Mouse (Mus musculus) embryonic fibroblast, embryonic 13.5 days (primary cell): ENCODE results near the gene Tcirg1. TPM values are rescaled to one million over a fixed set of nuclear protein-coding genes. Genes with fewer than 3 reads are reported as not detected.

ENCODE experiments used
- H3K27ac ChIP-seq: 2 replicates; pipeline ENCODE4 v1.5.1; 2012; ENCODE audit warnings: low read length, control low read depth, inconsistent platforms; ENCODE audit not compliant: insufficient read depth
- H3K4me1 ChIP-seq: 2 replicates; pipeline ENCODE4 v1.6.1; 2011; ENCODE audit warnings: low read length; ENCODE audit not compliant: control insufficient read depth, insufficient read depth
- H3K4me3 ChIP-seq: 2 replicates; pipeline ENCODE4 v1.5.1; 2011; ENCODE audit warnings: mild to moderate bottlenecking, control low read depth, low read length; ENCODE audit not compliant: insufficient read depth
- CTCF ChIP-seq: IDR thresholded peaks from 2 replicates; pipeline ENCODE4 v1.5.1; 2011; ENCODE audit warnings: mild to moderate bottlenecking, control low read depth, low read length, moderate library complexity, borderline replicate concordance; ENCODE audit not compliant: insufficient read depth
- POLR2A ChIP-seq: IDR thresholded peaks from 2 replicates; pipeline ENCODE4 v1.6.1; 2011; ENCODE audit warnings: low read depth, mild to moderate bottlenecking, control low read depth, low read length, moderate library complexity
- polyA plus RNA-seq: library from polyadenylated mRNA; stranded (reverse); fragments of >200 nt; gene quantifications from 2 replicates; pipeline ENCODE4 v1.2.4, GENCODE M21; 2011; ENCODE audit warnings: low read depth; ENCODE audit not compliant: missing spikeins, insufficient read length

Tcirg1 gene
- polyA plus RNA-seq, 1 experiment: 56.8 TPM

- no peaks in the 10 kb centered on the region for H3K4me1 ChIP-seq
- no peak overlapping the region for H3K27ac ChIP-seq
- no peak overlapping the region for H3K4me3 ChIP-seq
- TF ChIP-seq POLR2A: no peak
Observed at GRCm38 (mm10) chr19:3942986-3943735, 36.2 kb upstream of the Tcirg1 start.

GRCm38 (mm10) chr19:3942315-3942714 is 35.4 kb upstream of the Tcirg1 start:
- Histone ChIP-seq H3K4me3 (no peak overlapping the region), H3K27ac (no peak overlapping the region), H3K4me1 (no peaks in the 10 kb centered on the region)
- TF ChIP-seq POLR2A (no peak), CTCF (no peak)

- H3K27ac ChIP-seq: no peak overlapping the region
Observed at GRCm38 (mm10) chr19:3935896-3936850, 29.2 kb upstream of the Tcirg1 start.

DNA sequence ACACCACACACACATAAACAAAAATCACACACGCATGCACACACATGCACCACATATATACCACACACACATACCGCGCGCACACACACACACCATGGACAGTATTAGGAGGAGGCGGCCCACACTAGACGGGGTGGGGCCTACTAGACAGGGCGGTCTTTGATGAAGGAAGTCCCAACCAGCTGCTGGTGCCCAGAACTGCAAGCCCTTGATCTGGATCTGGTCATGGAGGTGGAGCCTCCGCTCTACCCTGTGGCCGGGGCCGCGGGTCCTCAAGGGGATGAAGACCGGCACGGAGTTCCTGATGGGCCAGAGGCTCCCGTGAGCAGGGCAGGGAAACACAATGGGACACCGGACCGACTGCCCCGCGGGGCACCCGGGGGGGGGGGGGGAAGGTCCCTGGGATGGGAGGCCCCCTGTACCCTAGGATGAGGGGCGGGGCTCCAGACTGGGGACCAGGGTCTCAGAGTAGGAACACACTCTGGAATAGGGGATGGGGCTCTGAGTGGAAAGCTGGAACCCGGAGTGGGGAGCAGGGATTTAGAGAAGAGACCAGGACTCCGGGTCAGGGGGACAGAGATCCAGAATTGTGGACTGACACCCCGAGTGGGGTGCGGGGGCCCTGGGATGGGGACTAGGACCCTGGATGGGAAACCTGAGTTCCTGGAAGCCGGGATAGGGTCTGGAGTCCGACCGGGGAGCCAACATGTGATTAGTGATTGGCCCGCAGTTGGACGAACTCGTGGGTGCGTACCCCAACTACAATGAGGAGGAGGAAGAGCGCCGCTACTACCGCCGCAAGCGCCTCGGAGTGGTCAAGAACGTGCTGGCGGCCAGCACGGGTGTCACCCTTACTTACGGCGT is 28.3 kb upstream of the Tcirg1 start, which contains the start of gene Unc93b1:
Gene Unc93b1 (plus strand): TSS at position 155 of the 864 bp plus-strand sequence.
- no peak for TF ChIP-seq CTCF
- TF ChIP-seq POLR2A: peak; percentile 67
- peak within 1 kb of the TSS; percentile 40 for H3K4me3 ChIP-seq
- no peak within 1 kb of the TSS for H3K27ac ChIP-seq
- H3K4me1 ChIP-seq: peaks cover under 1% of the 10 kb centered on the region; the same call in 1 of the 2 replicates

More at GRCm38 (mm10) chr19:3935896-3936850, 29.2 kb upstream of the Tcirg1 start:
- TF ChIP-seq CTCF: no peak
- TF ChIP-seq POLR2A: 0 out of 2 replicates have a peak, but pooled peaks have one; percentile 43
- Histone ChIP-seq H3K4me1 (no peaks in the 10 kb centered on the region), H3K4me3 (peak overlapping the region; percentile 40)

DNA sequence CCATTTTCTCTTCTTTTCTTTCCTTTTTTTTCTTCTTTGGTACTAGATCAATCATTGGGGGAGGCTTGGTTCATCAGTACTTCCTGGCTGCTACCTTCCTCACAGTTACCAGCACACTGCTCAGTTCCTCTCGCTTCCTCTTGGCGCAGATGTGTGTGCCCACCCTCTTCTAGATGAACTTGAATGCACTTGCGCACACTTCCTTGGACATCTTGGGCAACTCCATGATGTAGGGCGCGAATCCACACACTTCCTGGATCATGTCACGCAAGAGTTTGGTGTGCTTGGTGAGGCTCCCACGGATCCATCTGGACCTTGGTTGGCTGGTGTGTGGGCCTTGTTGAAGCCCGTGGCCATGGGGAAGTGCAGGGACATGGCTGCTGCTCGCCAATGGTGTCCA is 24.8 kb upstream of the Tcirg1 start:
- Histone ChIP-seq H3K4me3 (no peak overlapping the region), H3K4me1 (peaks cover 14% of the 10 kb centered on the region), H3K27ac (no peak overlapping the region)
- TF ChIP-seq CTCF (no peak), POLR2A (no peak)

GRCm38 (mm10) chr19:3930262-3931057 is 23.5 kb upstream of the Tcirg1 start:
- peak overlapping the region; percentile 44; the same call in 1 of the 2 replicates for H3K27ac ChIP-seq
- H3K4me1 ChIP-seq: peaks cover 19% of the 10 kb centered on the region
- no peak overlapping the region for H3K4me3 ChIP-seq
- no peak for TF ChIP-seq CTCF
- no peak for TF ChIP-seq POLR2A

- TF ChIP-seq CTCF (no peak), POLR2A (no peak)
- H3K4me1 ChIP-seq: peaks cover 19% of the 10 kb centered on the region
- H3K27ac ChIP-seq: peak within 1 kb of the TSS; percentile 44
- H3K4me3 ChIP-seq: no peak within 1 kb of the TSS
Observed at GRCm38 (mm10) chr19:3929211-3929941, 22.4 kb upstream of the Tcirg1 start, which contains the start of gene Aldh3b1. Gene Aldh3b1, minus strand, starts transcription at chr19:3929808.

DNA sequence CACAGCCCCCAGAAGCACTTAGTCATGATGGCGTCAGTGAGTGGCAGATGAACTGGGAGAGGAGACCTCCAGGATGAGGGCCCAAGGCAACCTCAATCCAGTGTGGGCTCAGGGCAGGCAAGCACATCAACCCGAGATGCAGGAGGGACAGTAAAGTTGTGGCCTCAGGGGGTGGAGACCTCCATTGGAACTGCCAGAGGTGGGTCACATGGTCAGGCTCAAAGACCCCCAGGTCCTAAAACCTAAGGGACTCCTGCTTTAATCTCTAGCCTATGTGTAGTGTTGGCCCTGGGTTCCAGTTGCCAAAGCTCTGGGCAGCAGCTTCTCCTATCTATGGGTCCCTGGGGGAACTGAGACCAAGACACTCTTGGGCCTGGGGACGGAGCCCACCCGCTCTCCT is 21.8 kb upstream of the Tcirg1 start:
- Histone ChIP-seq H3K27ac (no peak overlapping the region), H3K4me3 (no peak overlapping the region), H3K4me1 (peaks cover 19% of the 10 kb centered on the region)
- no peak for TF ChIP-seq POLR2A
- no peak for TF ChIP-seq CTCF
